Mouse (Mus musculus): ENCODE data around the gene Pnpla8. TPM values are rescaled to one million over a fixed set of nuclear protein-coding genes. Genes with fewer than 3 reads are reported as not detected.

Pnpla8 gene
- total RNA-seq, 2 experiments from 2014 or later: 32.2 to 33.1 TPM

GRCm38 (mm10) chr12:44338195-44338622 is 117.0 kb downstream of the Pnpla8 start:
- no peak for ATAC-seq (replicated peaks; ENCODE audit: poor library complexity)

DNA sequence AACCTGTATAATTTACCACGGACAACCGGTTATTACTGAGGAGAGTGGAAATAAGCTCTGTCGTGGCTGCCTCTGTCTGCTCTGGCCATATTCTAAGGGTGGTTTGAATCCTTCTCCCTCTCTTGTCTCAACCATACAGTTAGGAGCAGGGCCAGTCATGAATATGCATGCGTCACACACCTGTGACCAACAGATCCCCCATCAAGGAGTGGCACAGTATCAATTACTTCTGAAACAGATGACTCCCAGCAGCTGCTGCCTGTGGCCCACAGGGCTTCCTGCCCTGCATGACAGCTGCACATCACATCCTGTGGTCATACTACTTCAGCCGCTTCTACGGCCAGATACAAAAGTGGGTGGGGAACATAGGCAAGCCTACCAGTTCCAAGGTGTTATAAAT is 122.9 kb downstream of the Pnpla8 start:
- no peak for ATAC-seq (replicated peaks; ENCODE audit: poor library complexity)

GRCm38 (mm10) chr12:44345251-44345650 is 124.1 kb downstream of the Pnpla8 start:
- ATAC-seq (replicated peaks; ENCODE audit: poor library complexity): no peak

DNA sequence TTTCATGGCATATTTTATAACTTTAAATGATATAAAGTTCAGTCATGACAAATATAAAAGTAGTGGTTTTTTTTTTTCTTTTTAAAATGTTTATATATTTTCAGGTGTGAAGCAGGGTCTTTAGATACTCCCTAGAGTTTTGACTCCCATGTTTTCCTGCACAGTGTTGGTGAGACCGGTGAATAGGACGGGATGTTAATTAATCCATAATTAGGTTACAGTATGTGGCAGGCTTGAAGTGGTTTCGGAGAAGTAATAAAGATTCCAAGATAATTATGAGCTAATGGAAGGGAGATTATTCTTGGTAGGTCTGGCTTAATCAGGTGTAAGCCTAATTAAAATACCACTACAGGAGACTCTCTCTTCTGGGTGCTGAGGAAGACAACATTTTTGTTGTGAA is 125.0 kb downstream of the Pnpla8 start:
- no peak for ATAC-seq (replicated peaks; ENCODE audit: poor library complexity)

- ATAC-seq (replicated peaks; ENCODE audit: poor library complexity): no peak
These were observed 133.9 kb downstream of the Pnpla8 start for GRCm38 (mm10) chr12:44355116-44355515.

DNA sequence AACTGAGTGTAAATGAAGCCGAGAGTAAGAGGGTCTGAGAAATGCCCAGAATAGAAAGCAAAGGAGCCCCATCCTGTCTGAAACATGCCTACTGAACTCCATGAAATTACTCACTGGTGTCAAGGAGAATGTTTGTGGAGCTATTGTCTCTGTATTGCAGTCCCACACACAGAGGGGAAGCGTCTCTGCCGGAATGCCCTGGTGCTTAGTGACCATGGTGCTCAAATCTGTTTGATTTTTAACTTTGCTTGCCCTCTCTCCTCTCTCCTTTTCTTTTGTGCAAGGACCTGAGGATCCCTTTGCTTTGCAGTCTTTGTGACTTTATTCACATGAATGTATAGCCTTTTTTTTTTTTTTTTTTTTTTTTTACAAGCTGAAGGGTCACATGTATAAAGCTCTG is 136.3 kb downstream of the Pnpla8 start:
- ATAC-seq (replicated peaks; ENCODE audit: poor library complexity): no peak

DNA sequence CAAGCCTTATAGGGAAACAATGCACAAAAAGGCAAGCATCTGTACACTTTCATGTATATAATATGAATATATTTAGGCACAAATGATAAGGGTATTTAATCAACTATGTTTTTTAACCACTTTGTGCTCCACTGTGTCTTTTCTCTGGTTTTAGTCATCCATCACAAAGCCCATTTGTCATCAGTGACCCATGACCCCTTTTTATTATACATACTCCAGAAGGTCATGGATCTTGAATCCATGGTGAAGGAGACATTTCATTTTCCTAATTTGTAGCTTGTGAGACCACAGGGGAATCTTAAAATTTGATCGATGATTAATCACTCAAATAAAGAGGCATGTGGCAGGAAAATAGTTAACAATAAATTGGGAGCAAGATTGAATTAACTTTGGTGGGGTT is 136.7 kb downstream of the Pnpla8 start:
- no peak for ATAC-seq (replicated peaks; ENCODE audit: poor library complexity)

- 0 out of 2 replicates have a peak, but pooled peaks have one; percentile 29 for ATAC-seq (replicated peaks; ENCODE audit: poor library complexity)
These were observed 150.0 kb downstream of the Pnpla8 start for GRCm38 (mm10) chr12:44371076-44371710.

Other genes starting within 250 kb of the Pnpla8 start
- gene Dnajb9, start 11.0 kb upstream of the Pnpla8 start, total RNA-seq (2015): 86.3 and 110 TPM in 2 replicates
- gene Dnajb9, start 11.0 kb upstream of the Pnpla8 start, total RNA-seq (2017): 55.5 and 60.6 TPM in 2 replicates
- 0.37 TPM in 1 of 2 replicates, not detected in the other for gene Nrcam, start 107.5 kb downstream of the Pnpla8 start, total RNA-seq (2015)
- gene Nrcam, start 107.5 kb downstream of the Pnpla8 start, total RNA-seq (2017): 0.10 and 0.21 TPM in 2 replicates

All from megakaryocyte progenitor cell, adult 5-6 weeks (primary cell).